In the genomic region with DNA sequence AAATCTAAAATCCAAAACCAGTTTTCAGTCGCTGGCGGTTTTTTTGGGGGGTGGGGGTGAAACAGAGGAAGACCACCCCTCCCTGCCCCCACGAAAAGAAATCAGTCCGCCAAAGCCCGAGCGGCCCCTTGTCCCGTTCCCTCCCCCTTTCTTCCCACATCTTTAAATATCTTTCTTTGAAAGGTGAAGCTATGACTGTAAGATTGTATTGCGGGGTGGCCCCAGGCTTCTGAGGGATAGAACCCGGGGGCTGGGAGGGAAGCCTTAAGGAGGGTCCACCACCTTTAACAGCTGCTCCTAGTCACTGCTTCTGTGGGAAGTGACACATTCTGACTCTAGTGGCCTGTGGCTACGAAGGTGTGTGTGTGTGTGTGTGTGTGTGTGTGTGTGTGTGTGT, we compare ENCODE assay signal across 8 mouse cellular contexts. TPM values are rescaled to one million over a fixed set of nuclear protein-coding genes. Genes with fewer than 3 reads are reported as not detected.
DNase-seq lines count a peak whose midpoint lies in the region; ATAC-seq lines count a peak whose summit lies in the region.
"Had no signal": no experiment of that assay in that cellular context is flagged by ENCODE, and none has a peak within 500 bp of the region (broad histone marks: within the 10 kb centered on the region; RNA-seq: fewer than 3 reads in every experiment).

No protein-coding gene starts in this region.

- no peak overlapping the region for H3K27ac ChIP-seq in kidney, embryonic 16.5 days (ENCODE audit: low read length)
- peak overlapping the region; percentile 21; the same call in 1 of the 2 replicates for H3K27ac ChIP-seq in forebrain, embryonic 11.5 days (ENCODE audit: low read depth, low read length)
- peak overlapping the region; percentile 30; the same call in 1 of the 2 replicates for H3K27ac ChIP-seq in limb, embryonic 11.5 days (replicated peaks; ENCODE audit: low read depth, low read length)
- no peak overlapping the region for H3K27ac ChIP-seq in neural tube, embryonic 14.5 days (ENCODE audit: low read depth, low read length)
- H3K27ac ChIP-seq: macrophage had no signal

- H3K27me3 ChIP-seq in kidney, embryonic 16.5 days (ENCODE audit: insufficient read depth, low read length) = no peaks in the 10 kb centered on the region
- H3K27me3 ChIP-seq in forebrain, embryonic 11.5 days (ENCODE audit: control insufficient read depth, insufficient read depth, low read length) = no peaks in the 10 kb centered on the region
- H3K27me3 ChIP-seq in limb, embryonic 11.5 days (ENCODE audit: control insufficient read depth, insufficient read depth, low read length) = no peaks in the 10 kb centered on the region
- H3K27me3 ChIP-seq in neural tube, embryonic 14.5 days (ENCODE audit: control insufficient read depth, insufficient read depth, low read length) = no peaks in the 10 kb centered on the region

- H3K9ac ChIP-seq in kidney, embryonic 16.5 days (replicated peaks; ENCODE audit: low read length) = peak overlapping the region; percentile 5; the same call in 1 of the 2 replicates
- peak overlapping the region; percentile 44; the same call in 1 of the 2 replicates for H3K9ac ChIP-seq in forebrain, embryonic 11.5 days (ENCODE audit: low read length)
- no peak overlapping the region for H3K9ac ChIP-seq in limb, embryonic 11.5 days (ENCODE audit: low read length)
- H3K9ac ChIP-seq in neural tube, embryonic 14.5 days (replicated peaks; ENCODE audit: low read depth, low read length) = no peak overlapping the region; the same call in 1 of the 2 replicates

- H3K4me1 ChIP-seq in kidney, embryonic 16.5 days (ENCODE audit: insufficient read depth, low read length) = peaks cover 12% of the 10 kb centered on the region; the same call in 1 of the 2 replicates
- peaks cover 14% of the 10 kb centered on the region for H3K4me1 ChIP-seq in forebrain, embryonic 11.5 days (replicated peaks; ENCODE audit: control insufficient read depth, insufficient read depth, low read length)
- peaks cover 7% of the 10 kb centered on the region for H3K4me1 ChIP-seq in limb, embryonic 11.5 days (ENCODE audit: control insufficient read depth, insufficient read depth, low read length)
- H3K4me1 ChIP-seq in neural tube, embryonic 14.5 days (ENCODE audit: control insufficient read depth, insufficient read depth, low read length) = peaks cover 5% of the 10 kb centered on the region; the same call in 1 of the 2 replicates

- WGBS in kidney, embryonic 16.5 days = 16% methylated on average over 10 of the region's 10 CpGs
- 6% methylated on average over 10 of the region's 10 CpGs for WGBS in forebrain, embryonic 11.5 days
- 6% methylated on average over 10 of the region's 10 CpGs for WGBS in limb, embryonic 11.5 days
- WGBS in neural tube, embryonic 14.5 days = 14% methylated on average over 10 of the region's 10 CpGs

- no peaks in the 10 kb centered on the region for H3K36me3 ChIP-seq in kidney, embryonic 16.5 days (ENCODE audit: insufficient read depth, low read length)
- no peaks in the 10 kb centered on the region for H3K36me3 ChIP-seq in forebrain, embryonic 11.5 days (ENCODE audit: control insufficient read depth, insufficient read depth, low read length)
- no peaks in the 10 kb centered on the region for H3K36me3 ChIP-seq in limb, embryonic 11.5 days (ENCODE audit: control insufficient read depth, insufficient read depth, low read length)
- H3K36me3 ChIP-seq in neural tube, embryonic 14.5 days (ENCODE audit: control insufficient read depth, insufficient read depth, low read length) = no peaks in the 10 kb centered on the region

- H3K4me3 ChIP-seq in kidney, embryonic 16.5 days (ENCODE audit: low read length) = 0 out of 2 replicates have a peak overlapping the region, but pooled peaks have one; percentile 1
- no peak overlapping the region for H3K4me3 ChIP-seq in forebrain, embryonic 11.5 days (ENCODE audit: low read depth, low read length)
- no peak overlapping the region for H3K4me3 ChIP-seq in limb, embryonic 11.5 days (ENCODE audit: low read depth, low read length)
- H3K4me3 ChIP-seq in neural tube, embryonic 14.5 days (ENCODE audit: low read depth, low read length) = no peak overlapping the region

- DNase-seq in kidney, postnatal 25 days = no peak
- peak; percentile 55 for DNase-seq in forebrain, embryonic 11.5 days (ENCODE audit: low spot score)
- peak; percentile 56 for DNase-seq in limb, embryonic 11.5 days (ENCODE audit: low spot score)
- DNase-seq in right cerebral cortex, postnatal 36 days (ENCODE audit: low spot score in 2 of 2) = no peak
- DNase-seq in right cerebral cortex, postnatal 25 days = no peak

- ATAC-seq in kidney, embryonic 16.5 days (ENCODE audit: low FRiP score, low TSS enrichment) = no peak
- 0 out of 2 replicates have a peak, but pooled peaks have one; percentile 28 for ATAC-seq in forebrain, embryonic 11.5 days (replicated peaks; ENCODE audit: low FRiP score)
- peak; percentile 62 for ATAC-seq in limb, embryonic 11.5 days (ENCODE audit: insufficient number of reproducible peaks, low FRiP score, low TSS enrichment, low read depth)
- ATAC-seq in neural tube, embryonic 14.5 days (ENCODE audit: low read depth) = no peak

- H3K9me3 ChIP-seq in kidney, embryonic 16.5 days (ENCODE audit: low read length) = peaks cover 11% of the 10 kb centered on the region
- H3K9me3 ChIP-seq in forebrain, embryonic 11.5 days (ENCODE audit: control insufficient read depth, low read length) = peaks cover 5% of the 10 kb centered on the region; the same call in 1 of the 2 replicates
- no peaks in the 10 kb centered on the region; the same call in 1 of the 2 replicates for H3K9me3 ChIP-seq in limb, embryonic 11.5 days (ENCODE audit: control insufficient read depth, low read length)
- H3K9me3 ChIP-seq in neural tube, embryonic 14.5 days (ENCODE audit: control insufficient read depth, low read length) = no peaks in the 10 kb centered on the region

- peak overlapping the region; percentile 39 for H3K4me2 ChIP-seq in kidney, embryonic 16.5 days (replicated peaks; ENCODE audit: low read depth, low read length)
- H3K4me2 ChIP-seq in forebrain, embryonic 11.5 days (ENCODE audit: low read depth, low read length, severe bottlenecking) = peak overlapping the region; percentile 36
- peak overlapping the region; percentile 36; the same call in 1 of the 2 replicates for H3K4me2 ChIP-seq in limb, embryonic 11.5 days (ENCODE audit: low read depth, severe bottlenecking)
- peak overlapping the region; percentile 12; the same call in 1 of the 2 replicates for H3K4me2 ChIP-seq in neural tube, embryonic 14.5 days (ENCODE audit: low read depth, low read length)

RNA-seq across cellular contexts. Expression of a gene that starts 32.3 kb away (rescaled TPM):
- polyA plus RNA-seq in kidney, embryonic 16.5 days (2015; fragmentation: Nextera tagmentation; extraction: Ambion mirVana) = 730 and 733 TPM in 2 replicates
- 772 and 838 TPM in 2 replicates for polyA plus RNA-seq in forebrain, embryonic 11.5 days (2014; fragmentation: Nextera tagmentation; extraction: Ambion mirVana)
- 962 and 998 TPM in 2 replicates for polyA plus RNA-seq in limb, embryonic 11.5 days (2014; fragmentation: Nextera tagmentation; extraction: Ambion mirVana)
- 488 and 509 TPM in 2 replicates for polyA plus RNA-seq in neural tube, embryonic 14.5 days (2014; fragmentation: Nextera tagmentation; extraction: Ambion mirVana)

Comparison
In these comparisons a context has a peak if more than half of its experiments do, and no peak if none do; other contexts are left out.
1. ATAC-seq: peak in forebrain, embryonic 11.5 days (single experiment) and limb, embryonic 11.5 days (single experiment); none in kidney, embryonic 16.5 days (single experiment) and neural tube, embryonic 14.5 days (single experiment).
2. H3K27ac ChIP-seq: peak in forebrain, embryonic 11.5 days (single experiment) and limb, embryonic 11.5 days (single experiment); none in kidney, embryonic 16.5 days (single experiment) and neural tube, embryonic 14.5 days (single experiment).
3. H3K9ac ChIP-seq: peak in kidney, embryonic 16.5 days (single experiment) and forebrain, embryonic 11.5 days (single experiment); none in limb, embryonic 11.5 days (single experiment) and neural tube, embryonic 14.5 days (single experiment).
4. DNase-seq: peak in forebrain, embryonic 11.5 days (single experiment) and limb, embryonic 11.5 days (single experiment); none in kidney, postnatal 25 days (0 of 2), right cerebral cortex, postnatal 36 days (0 of 2) and right cerebral cortex, postnatal 25 days (single experiment).
5. Peak in every context shown above with its lines, with median percentiles within 50 percentile points of each other: H3K4me2 ChIP-seq.